Mouse (Mus musculus): ENCODE measurements around the gene Pitpnc1.

Gene Pitpnc1

GRCm38 (mm10) chr11:107272351-107272975 lies 198.0 kb downstream of the Pitpnc1 start:
- no peak for DNase-seq

- DNase-seq, result no peak
Measured at GRCm38 (mm10) chr11:107270564-107270963, 199.9 kb downstream of the Pitpnc1 start.

- no peak for DNase-seq
Measured at GRCm38 (mm10) chr11:107267522-107267921, 203.0 kb downstream of the Pitpnc1 start.

- DNase-seq, result no peak
Measured at GRCm38 (mm10) chr11:107265861-107266260, 204.6 kb downstream of the Pitpnc1 start.

- DNase-seq, result no peak
Measured at GRCm38 (mm10) chr11:107264889-107265615, 205.4 kb downstream of the Pitpnc1 start.

- DNase-seq, result no peak
Measured at GRCm38 (mm10) chr11:107263838-107264237, 206.7 kb downstream of the Pitpnc1 start.

- DNase-seq, result no peak
Measured at GRCm38 (mm10) chr11:107259428-107259827, 211.1 kb downstream of the Pitpnc1 start.

GRCm38 (mm10) chr11:107255185-107255584 lies 215.3 kb downstream of the Pitpnc1 start:
- DNase-seq, result no peak

- DNase-seq, result no peak
Measured at GRCm38 (mm10) chr11:107254181-107254580, 216.3 kb downstream of the Pitpnc1 start.

GRCm38 (mm10) chr11:107252026-107252425 lies 218.5 kb downstream of the Pitpnc1 start:
- DNase-seq, result no peak

GRCm38 (mm10) chr11:107251460-107251859 lies 219.0 kb downstream of the Pitpnc1 start:
- no peak for DNase-seq

- DNase-seq, result no peak
Measured at GRCm38 (mm10) chr11:107250882-107251281, 219.6 kb downstream of the Pitpnc1 start.

- peak; percentile 53 for DNase-seq
Measured at GRCm38 (mm10) chr11:107248753-107249152, 221.7 kb downstream of the Pitpnc1 start.

GRCm38 (mm10) chr11:107245657-107246056 lies 224.8 kb downstream of the Pitpnc1 start:
- no peak for DNase-seq

GRCm38 (mm10) chr11:107243126-107243525 lies 227.4 kb downstream of the Pitpnc1 start:
- no peak for DNase-seq

GRCm38 (mm10) chr11:107241678-107242077 lies 228.8 kb downstream of the Pitpnc1 start:
- DNase-seq, result no peak

GRCm38 (mm10) chr11:107238506-107238905 lies 232.0 kb downstream of the Pitpnc1 start:
- DNase-seq, result no peak

- no peak for DNase-seq
Measured at GRCm38 (mm10) chr11:107237532-107237931, 233.0 kb downstream of the Pitpnc1 start.

- no peak for DNase-seq
Measured at GRCm38 (mm10) chr11:107233252-107233890, 237.1 kb downstream of the Pitpnc1 start.

GRCm38 (mm10) chr11:107230128-107230527 lies 240.4 kb downstream of the Pitpnc1 start:
- DNase-seq, result no peak

GRCm38 (mm10) chr11:107226431-107226830 lies 244.1 kb downstream of the Pitpnc1 start:
- no peak for DNase-seq

GRCm38 (mm10) chr11:107226013-107226412 lies 244.5 kb downstream of the Pitpnc1 start:
- no peak for DNase-seq

GRCm38 (mm10) chr11:107225301-107225700 lies 245.2 kb downstream of the Pitpnc1 start:
- no peak for DNase-seq

GRCm38 (mm10) chr11:107223667-107224214 lies 246.8 kb downstream of the Pitpnc1 start:
- no peak for DNase-seq

Measured in cerebellum, adult 8-10 months (tissue).